Mouse (Mus musculus) retina, postnatal 7 days (tissue): ENCODE data around the gene Acer1.
"Not testable (repeated sequence)": the region's sequence is repeated elsewhere in the genome, so short reads cannot be mapped to it uniquely, and the experiment has no call there.

Source experiments
- DNase-seq: peaks from one replicate; pipeline ENCODE4 v3.0.0-alpha.2; 2012; ENCODE audit warnings: low read depth, low spot score

The Acer1 gene

DNA sequence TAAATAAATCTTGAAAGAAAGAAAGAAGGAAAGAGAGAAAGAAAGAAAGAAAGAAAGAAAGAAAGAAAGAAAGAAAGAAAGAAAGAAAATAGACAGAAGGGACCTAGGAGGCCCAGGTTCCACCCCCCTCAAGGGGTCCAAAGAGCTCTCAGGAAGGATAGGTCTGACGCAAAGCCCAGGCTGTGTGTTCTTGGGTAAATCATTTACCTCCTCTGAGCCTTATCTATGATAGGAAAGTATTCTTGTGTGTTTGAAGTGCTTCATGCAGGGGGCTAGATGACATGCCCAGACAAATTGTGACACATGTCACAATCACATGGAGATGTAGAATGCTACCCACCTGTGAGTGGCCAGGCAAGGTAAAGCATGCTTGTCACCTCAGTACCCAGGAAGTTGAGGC, 29.3 kb downstream of the Acer1 start:
- no peak for DNase-seq

DNA sequence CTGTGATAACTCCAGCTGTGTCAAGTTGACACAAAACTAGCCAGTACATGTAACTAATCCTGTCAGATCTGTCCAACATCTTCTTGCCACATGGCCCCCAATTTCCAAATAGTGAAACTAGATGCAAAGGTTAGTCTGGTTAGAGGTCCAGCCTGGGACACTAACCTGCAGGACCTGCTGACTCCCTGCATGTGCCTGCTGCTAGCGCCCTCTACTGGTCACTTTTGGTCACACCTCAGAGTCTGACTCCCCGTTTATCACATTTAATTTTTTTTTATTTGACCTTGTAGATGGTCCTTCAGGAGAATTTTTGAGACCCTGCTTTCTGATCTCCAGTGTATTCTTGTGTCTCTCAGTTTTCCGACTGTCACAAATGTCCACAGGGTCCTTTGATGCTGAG, 31.0 kb downstream of the Acer1 start:
- DNase-seq, result peak; percentile 8

DNA sequence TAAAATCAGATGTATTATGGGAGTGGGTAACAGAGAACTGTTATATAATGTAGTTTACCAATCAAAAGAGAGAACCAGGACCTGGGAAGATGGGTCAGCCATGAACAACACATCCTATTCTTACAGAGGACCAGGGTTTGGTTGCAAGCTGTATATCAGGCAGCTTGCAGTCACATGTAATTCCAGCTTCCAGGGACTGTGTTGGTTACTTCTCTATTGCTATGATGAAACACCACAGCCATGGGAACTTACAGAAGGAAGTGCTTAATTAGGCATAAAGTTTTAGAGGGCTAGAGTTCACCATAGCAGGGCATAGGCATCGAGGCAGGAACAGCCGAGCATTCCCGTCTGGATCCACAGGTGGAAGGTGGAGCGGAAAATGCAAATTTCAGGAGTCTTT, 43.2 kb downstream of the Acer1 start:
- no peak for DNase-seq

DNA sequence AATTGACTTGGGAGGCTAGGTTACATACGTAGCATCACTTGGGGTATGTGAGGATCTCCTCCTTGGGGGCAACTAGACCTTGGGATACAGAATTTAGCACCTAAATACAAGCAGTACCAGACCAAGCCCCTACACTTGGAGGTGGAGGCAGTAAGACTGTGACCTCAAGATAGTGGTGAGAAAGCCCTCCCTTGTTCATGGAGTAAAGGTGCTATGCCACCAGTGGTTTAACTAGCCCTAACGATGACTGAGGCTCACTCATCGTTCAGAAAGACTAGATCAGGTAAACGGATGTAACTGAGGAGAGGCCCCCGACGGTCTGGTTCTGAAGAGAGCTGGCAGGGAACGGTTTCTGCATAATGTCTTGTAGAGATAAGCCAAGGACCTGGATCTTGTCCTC, 45.2 kb downstream of the Acer1 start:
- DNase-seq, result no peak

DNA sequence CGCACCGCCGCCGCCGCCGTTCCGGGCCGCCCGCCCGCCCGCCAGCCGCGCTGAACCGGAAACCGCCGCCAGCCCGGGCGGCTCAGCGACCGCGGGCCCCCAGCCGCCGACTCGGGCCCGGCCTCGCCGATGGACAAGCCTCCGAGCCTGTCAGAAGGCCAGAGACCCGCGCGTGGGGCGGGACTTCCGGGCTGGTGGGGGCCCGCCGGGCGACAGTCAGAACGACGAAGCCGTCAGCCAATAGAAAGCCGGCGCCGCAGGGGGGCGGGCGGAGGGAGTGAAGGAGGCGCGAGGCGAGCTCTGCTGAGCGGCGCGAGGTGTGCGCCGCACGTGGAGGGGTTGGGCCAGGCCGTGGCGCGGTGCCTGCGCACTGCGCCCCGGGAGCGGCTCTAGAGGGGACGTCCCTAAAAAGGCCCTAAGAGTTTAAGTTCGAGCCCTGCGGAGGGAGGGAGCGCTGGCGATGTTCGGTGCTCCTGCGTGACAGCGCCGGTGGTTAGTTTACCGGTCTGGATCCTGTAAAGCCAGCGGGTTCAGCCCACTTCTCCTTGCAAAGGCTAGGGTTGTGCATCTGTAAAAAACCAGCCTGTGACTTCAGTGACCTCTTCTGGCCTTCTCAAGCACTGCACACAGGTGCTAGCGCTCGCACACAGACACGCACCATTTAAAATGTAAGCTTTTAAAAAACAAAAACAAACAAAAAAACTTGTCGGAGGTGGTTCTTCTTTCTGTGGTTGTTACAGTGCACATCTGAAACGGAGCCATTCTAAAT, 46.4 kb downstream of the Acer1 start, which contains the start of gene Mllt1:
TSS of gene Mllt1 (minus strand) at position 53 of the 769 bp plus-strand sequence.
- peak; percentile 96 for DNase-seq

DNA sequence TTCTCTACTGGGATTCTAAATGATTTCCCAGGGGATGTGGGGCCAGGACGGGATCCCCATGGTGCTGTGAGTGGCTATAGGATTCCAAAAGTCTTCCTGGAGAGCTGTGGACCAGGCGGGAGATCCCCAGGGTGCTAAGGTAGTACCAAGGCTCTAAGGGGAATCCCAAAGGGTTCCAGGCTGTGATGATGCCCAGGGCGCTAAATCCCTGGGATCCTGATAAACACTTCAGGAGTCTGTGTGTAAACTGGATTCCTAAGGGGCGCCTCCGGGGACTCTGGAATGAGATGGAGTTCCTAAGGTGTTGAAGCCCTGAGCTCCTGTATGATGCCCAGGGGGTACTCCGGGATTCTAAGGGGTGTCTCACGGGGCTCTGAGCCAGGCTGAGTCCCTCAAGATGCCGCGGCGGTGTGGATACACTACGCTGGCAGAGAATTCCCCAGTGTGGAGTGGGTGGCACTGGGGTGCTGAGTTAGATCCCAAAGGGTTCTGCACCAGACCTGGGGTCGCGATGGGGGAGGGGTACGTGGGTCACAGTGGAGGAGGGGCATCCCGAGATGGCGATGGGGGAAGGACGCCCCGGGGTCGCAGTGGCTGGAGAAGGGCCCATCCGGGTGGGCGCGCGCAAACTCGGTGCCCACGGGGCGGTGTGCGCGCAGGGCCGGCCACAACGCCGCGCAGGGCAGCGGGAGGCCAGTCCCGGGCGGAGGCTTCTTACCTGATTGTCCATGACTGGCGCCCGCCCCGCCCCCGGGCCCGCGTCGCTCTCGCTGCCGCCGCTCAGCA, 47.2 kb downstream of the Acer1 start:
- DNase-seq, result peak; percentile 5

DNA sequence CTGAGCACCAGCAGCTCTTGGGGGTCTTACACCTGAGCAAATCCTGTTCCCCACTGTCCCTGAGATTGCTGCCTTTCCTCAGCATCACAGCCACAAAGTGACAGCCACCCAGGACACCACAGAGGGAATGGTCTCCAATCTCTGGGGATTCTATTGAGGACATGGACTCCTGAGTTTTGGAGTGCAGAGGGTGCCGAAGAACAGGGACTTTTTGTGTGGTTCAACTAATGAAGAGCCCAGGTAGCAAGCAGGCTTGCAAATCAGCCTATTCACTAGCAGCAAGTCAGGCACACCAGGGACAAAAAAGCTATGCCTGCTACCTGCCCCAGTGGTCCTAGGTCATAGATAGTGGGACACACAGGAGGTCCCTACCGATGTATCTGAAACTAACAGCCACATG, 48.5 kb downstream of the Acer1 start:
- no peak for DNase-seq

DNA sequence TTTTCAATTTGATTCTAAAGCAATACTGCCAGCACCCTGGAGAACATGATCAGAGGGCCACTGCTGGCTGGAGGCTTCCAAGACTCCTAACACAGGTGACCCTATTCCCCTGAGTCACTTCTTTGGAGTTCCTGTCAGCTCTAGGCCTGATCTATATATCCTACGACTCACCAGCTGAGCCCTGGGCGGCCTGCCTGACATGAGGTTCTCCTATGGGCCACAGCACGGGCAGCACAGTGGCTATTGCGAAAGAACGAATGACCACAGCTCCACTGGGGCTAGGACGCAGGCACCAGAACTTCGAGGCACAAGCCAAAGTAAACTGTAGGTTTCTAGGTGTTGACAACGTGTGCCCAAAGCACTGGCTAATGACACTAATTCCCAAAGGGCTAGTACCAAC, 51.9 kb downstream of the Acer1 start:
- DNase-seq, result no peak

DNA sequence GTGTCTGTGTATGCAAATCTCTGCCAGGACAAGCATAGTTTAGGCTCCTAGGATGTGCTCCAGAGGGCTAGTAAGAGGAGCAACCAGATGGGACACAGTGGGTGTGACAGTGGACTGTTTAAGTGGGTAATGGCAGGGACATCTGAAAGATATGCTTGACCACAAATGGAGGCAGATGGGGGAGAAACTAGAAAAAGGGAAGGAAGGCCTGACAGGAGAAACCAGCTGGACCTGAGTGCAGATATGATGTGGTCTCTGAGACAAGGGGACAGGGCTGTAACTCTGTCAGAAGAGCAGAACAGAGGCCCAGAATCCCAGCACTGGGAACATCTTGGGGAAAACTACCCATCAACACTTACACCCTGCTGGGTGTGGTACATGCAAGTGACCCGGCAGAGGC, 52.4 kb downstream of the Acer1 start:
- no peak for DNase-seq

DNA sequence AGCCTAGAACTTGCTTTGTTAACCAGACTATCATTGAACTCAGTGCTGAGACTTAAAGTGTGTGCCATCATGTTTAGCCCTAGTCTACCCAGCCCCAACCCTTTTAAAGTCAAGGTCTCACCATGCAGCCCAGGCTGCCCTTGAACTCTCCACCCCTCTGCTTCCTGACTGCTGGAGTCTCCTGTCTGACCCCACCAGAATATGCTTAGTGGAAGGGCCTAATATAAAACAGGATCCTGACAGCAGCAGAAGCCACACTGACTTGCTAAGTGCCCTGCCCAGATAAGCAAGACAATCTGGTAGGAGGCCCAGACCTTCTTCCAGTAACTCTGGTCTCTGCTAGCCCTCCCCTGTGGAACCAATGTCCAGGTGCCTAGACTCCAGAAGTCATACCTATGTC, 52.8 kb downstream of the Acer1 start:
- no peak for DNase-seq

DNA sequence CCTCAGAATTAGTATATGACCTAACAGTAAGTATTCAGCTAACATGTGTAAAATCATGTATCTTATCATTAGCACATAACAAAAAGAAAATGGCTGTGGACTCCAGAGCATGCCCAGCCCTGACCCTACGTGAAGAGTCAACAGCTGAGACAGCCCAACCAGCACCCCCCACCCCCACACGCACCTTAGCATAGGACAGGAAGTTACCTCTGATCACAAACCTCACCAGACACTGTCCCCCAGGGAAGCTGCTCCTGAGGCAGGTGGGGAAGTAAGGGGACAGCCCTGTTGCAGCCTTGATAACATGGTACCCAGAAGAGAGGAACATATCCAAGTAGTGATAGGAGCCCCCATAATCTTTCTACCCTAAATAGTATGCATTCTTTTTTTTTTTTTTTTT, 55.9 kb downstream of the Acer1 start:
- DNase-seq, result no peak

DNA sequence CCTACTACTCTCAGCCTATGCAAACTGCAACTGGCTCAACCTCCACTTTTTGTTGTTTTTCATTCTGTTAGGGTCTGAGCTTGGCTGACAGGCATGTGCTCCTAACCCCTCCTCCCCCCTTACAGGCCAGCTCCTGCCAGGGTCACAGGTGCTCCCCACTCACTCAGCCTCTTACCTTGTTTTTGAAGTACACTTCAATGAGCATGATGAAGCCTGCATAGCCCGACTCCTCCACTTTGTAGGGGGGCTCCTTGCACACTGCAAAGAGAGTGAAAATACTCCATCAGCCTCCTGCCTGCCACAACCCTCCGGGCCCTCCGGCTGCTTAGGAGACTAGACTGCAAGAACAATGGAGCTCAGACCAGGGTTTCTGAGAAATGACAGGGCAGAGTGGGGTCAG, 62.2 kb downstream of the Acer1 start:
- no peak for DNase-seq

DNA sequence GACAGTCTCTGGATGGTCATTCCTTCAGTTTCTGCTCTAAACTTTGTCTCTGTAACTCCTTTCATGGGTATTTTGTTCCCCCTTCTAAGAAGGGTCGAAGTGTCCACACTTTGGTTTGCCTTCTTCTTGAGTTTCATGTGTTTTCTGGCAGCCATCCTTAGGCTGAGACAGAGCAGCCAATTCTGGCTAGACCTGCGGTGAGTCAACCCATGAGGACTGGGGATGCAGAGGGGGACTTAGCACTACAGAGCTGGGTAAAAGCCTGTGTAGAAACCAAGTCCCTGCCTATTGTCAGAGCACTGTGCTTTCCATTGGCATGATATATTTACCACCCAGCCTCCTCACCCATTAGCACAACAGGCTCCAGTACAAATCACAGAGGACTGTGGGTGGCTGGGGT, 64.8 kb downstream of the Acer1 start:
- DNase-seq, result no peak

DNA sequence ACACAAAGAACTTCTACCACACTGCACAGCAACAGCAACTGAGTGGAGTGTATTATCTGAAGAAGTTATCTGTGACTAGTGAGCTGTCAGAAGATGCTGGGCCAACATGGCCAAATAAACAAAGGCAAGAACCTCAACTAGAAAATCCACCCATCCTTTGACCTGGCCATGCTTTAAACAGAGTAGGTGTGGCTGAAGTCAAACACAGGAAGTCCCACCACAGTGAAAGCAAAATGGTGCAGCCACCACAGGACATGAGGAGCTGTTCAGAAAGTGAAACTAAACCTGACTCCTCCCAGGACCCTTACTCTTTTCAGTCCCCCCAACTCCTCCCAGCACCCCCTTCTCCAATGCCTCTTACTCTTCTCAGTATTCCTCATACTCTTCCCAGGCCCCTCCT, 68.5 kb downstream of the Acer1 start:
- DNase-seq, result no peak

DNA sequence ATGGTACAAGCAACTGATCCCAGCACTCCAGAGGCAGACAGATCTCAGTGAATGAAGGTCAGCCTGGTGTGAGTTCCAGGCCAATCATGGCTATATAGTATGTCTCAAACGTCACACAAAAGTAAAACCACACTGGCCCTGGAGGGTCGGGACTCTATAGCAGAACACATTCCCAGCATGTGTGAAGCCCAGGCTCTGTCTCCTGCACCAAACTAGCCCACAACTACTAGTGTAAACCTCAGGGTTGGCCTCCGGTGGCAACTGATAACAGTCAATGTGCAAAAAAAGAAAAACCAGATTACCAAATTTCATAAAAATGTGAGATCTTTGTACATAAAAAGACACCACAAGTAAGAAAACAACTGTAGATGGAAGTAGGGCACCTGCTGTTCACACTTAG, 68.9 kb downstream of the Acer1 start:
- DNase-seq, result no peak

DNA sequence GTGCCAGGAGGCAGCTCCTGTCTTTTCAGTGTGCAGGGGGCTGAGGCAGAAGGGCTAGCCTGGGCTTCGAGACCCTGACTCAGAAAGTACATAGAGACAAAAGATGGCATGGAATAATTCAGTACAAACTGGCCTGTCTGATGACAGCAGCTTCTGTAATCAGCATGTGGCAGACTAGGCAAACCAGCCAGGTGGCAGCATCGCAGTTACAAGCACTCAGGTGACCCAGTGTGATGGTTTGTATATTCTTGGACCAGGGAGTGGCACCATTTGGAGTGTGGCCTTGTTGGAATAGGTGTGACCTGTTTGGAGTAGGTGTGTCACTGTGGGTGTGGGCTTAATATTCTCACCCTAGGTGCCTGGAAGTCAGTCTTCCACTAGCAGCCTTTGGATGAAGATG, 72.2 kb downstream of the Acer1 start:
- DNase-seq, result not testable (repeated sequence)

DNA sequence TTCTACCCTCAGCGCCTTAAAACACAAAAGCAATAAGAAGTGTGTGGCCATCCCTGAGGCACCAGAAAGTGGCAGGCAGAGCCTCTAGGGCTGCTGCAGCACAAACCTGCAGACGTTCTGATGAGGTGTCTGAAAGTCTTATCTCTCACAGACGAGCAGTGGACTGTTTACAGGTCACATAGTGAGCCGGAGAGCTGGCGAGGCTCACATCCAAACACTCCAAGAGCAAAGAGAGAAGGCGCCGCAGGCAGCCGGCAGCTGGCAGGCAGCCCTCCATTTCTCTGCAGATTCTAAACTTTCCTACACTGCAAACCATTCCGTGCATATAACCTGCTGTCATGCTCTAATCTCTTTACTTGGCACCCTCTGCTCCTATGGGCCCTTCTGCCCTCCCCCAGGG, 74.0 kb downstream of the Acer1 start:
- no peak for DNase-seq

DNA sequence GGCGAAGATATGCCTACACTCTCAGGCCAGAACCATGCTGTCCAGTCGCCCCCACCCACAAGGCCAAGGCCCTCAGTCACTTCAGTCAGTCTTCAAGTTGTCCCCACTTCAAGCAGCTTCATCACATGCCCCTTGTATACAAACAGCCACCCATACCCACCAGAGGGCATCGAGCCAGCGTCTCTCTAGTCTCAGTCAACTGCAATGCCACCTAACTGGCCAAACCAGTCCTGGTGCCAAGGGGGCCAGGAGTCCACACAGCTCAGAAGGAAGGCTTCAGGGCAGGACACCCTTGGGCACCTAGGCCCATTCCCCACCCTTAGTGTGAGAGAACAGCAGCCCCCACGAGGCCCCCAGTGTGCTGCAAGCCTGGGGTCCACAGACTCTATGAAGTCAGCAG, 74.8 kb downstream of the Acer1 start:
- no peak for DNase-seq

DNA sequence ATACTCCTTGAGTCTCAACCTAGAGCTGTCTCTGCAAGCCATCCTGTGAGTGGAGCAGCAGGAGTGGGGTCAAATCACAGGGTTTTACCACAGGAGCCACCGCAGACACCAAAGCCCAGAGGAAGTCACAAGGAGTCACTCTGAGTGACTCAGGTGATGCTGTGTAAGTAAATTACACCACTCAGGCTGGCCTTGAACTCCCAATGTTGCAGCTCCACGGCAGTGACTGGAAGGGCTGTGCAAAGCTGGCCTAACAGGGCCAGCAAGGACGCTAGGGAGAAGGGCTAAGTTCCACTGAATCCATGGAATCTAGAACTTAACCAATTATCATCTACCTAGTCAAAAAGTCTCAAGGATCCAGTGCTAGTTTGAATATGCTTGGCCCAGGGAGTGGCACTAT, 75.8 kb downstream of the Acer1 start:
- no peak for DNase-seq
